Mouse (Mus musculus) cerebellum, adult 2 months (tissue): ENCODE data around the gene Astn2. TPM values are rescaled to one million over a fixed set of nuclear protein-coding genes. Genes with fewer than 3 reads are reported as not detected.

Source experiments
- DNase-seq, 2 experiments: peaks; one replicate each; pipeline ENCODE4 v3.0.0; 2021
- H3K27ac ChIP-seq: fragments of 200-500 bp; 2 replicates; pipeline ENCODE4 v1.5.1; 2012; ENCODE audit warnings: low read length, control low read depth, inconsistent platforms; ENCODE audit not compliant: insufficient read depth
- H3K27me3 ChIP-seq: fragments of 200-500 bp; 2 replicates; pipeline ENCODE4 v1.6.1; 2012; ENCODE audit warnings: inconsistent platforms, mild to moderate bottlenecking, low read length, moderate library complexity; ENCODE audit not compliant: control insufficient read depth, insufficient read depth
- H3K4me1 ChIP-seq: fragments of 200-500 bp; 2 replicates; pipeline ENCODE4 v1.6.1; 2011; ENCODE audit warnings: low read length; ENCODE audit not compliant: control insufficient read depth, insufficient read depth
- H3K4me3 ChIP-seq: fragments of 200-500 bp; replicated peaks from 2 replicates; pipeline ENCODE3; 2011; ENCODE audit warnings: mild to moderate bottlenecking, low read depth, low read length, control low read depth; ENCODE audit not compliant: insufficient read depth
- CTCF ChIP-seq: fragments of 200-500 bp; IDR thresholded peaks from 2 replicates; pipeline ENCODE4 v1.5.1; 2011; ENCODE audit warnings: low read depth, mild to moderate bottlenecking, control low read depth, low read length, moderate library complexity, borderline replicate concordance; ENCODE audit not compliant: insufficient read depth
- POLR2A ChIP-seq: fragments of 200-500 bp; IDR thresholded peaks from 2 replicates; pipeline ENCODE4 v1.6.1; 2011; ENCODE audit warnings: low read length, control low read depth, borderline replicate concordance; ENCODE audit not compliant: insufficient read depth
- WGBS: fragments of 180-500 bp; shearing (Covaris S2); methylation state at CpG from one replicate; pipeline ENCODE4 v1.1.7; 2018; 5-methylcytosine and 5-hydroxymethylcytosine counted together
- polyA plus RNA-seq: library from polyadenylated mRNA; depleted of rRNA; stranded (reverse); fragments of >200 nt; gene quantifications from 2 replicates; pipeline ENCODE4 v1.2.3, GENCODE M21; 2012

Gene Astn2
- polyA plus RNA-seq, 1 experiment, result 56.9 TPM

DNA sequence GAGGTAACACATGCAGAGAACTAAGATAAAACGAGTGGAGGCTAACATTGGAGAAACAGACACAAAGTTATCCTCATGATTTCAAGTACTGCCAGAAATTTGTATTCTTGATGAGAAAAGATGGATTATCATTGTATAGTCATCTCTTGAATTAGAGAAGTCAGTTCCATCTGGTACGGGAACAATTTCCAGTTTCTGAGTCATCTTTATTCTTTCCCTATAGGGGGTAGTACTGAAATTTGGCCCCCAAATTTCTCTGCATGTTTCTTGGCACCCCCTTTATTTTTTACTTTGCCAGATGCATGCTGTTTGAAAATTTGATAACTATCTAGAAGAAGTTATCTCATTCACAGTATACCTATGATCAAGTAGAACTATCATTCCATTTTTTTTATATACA lies 420.8 kb downstream of the Astn2 start:
- TF ChIP-seq CTCF (no peak), POLR2A (no peak)
- Histone ChIP-seq H3K4me1 (peaks cover 5% of the 10 kb centered on the region; the same call in 1 of the 2 replicates), H3K4me3 (no peak overlapping the region), H3K27me3 (no peaks in the 10 kb centered on the region), H3K27ac (no peak overlapping the region)
- WGBS, result 24% methylated on average over 2 of the region's 2 CpGs
- peak in 1 of 2 experiments; percentile 57 for DNase-seq

GRCm38 (mm10) chr4:65982882-65983281 lies 421.5 kb downstream of the Astn2 start:
- DNase-seq, result peak in 1 of 2 experiments; percentile 29
- Histone ChIP-seq H3K27ac (no peak overlapping the region), H3K4me3 (no peak overlapping the region), H3K4me1 (peaks cover 5% of the 10 kb centered on the region; the same call in 1 of the 2 replicates), H3K27me3 (no peaks in the 10 kb centered on the region)
- 49% methylated on average over 4 of the region's 4 CpGs for WGBS
- TF ChIP-seq POLR2A (no peak), CTCF (no peak)

- no peak overlapping the region for H3K27ac ChIP-seq
- no peaks in the 10 kb centered on the region; the same call in 1 of the 2 replicates for H3K4me1 ChIP-seq
- no peak for DNase-seq
- 92% methylated on average over 3 of the region's 3 CpGs for WGBS
- H3K27me3 ChIP-seq, result no peaks in the 10 kb centered on the region
- H3K4me3 ChIP-seq, result no peak overlapping the region
- TF ChIP-seq CTCF (no peak), POLR2A (no peak)
These were observed 428.2 kb downstream of the Astn2 start for GRCm38 (mm10) chr4:65976251-65976650.

DNA sequence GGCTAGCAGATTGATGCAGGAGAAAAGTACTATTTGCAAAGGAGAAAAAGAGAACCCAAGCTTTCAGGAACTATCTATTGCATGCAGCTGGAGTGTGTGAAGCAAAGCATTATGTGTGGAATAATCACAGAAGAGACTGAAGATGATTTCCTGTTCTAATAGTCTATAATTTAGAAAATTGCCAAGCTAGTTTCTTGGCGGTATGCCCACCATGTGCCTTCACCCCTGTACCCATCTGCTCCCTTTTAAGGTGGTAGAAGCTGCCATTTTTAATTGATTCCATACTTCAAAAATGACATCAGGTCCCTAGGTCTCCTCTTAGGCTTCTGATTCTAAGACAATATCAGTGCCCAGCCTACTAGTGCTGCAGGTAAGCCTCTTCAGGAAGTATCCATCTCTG lies 432.0 kb downstream of the Astn2 start:
- peak in 1 of 2 experiments; percentile 22 for DNase-seq
- no peaks in the 10 kb centered on the region; the same call in 1 of the 2 replicates for H3K4me1 ChIP-seq
- 92% methylated on average over 1 of the region's 1 CpGs for WGBS
- H3K27ac ChIP-seq, result no peak overlapping the region
- TF ChIP-seq CTCF (no peak), POLR2A (no peak)
- no peaks in the 10 kb centered on the region for H3K27me3 ChIP-seq
- H3K4me3 ChIP-seq, result no peak overlapping the region

DNA sequence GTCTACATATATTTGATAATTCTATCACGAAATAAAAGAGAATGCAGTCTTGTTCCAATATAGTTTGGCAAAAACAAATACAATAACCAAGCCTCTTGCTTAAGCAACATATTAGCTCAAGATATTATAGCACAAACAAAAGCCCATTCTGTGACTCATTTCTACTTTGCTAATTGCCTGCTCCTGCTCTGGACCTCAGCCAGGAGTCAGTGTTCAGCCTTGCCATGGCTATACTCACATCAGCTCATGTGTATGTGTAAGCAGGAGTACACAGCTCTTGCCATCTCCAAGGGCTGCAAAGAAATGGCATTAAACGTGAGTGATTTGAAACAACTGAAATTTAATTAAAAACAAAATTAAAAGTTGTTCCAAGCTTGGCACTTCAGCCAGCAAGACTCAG lies 435.1 kb downstream of the Astn2 start:
- TF ChIP-seq POLR2A (no peak), CTCF (no peak)
- peak; percentile 41 to 66 for DNase-seq
- Histone ChIP-seq H3K27ac (no peak overlapping the region), H3K27me3 (no peaks in the 10 kb centered on the region), H3K4me1 (no peaks in the 10 kb centered on the region; the same call in 1 of the 2 replicates), H3K4me3 (no peak overlapping the region)
- 52% methylated on average over 2 of the region's 2 CpGs for WGBS

DNA sequence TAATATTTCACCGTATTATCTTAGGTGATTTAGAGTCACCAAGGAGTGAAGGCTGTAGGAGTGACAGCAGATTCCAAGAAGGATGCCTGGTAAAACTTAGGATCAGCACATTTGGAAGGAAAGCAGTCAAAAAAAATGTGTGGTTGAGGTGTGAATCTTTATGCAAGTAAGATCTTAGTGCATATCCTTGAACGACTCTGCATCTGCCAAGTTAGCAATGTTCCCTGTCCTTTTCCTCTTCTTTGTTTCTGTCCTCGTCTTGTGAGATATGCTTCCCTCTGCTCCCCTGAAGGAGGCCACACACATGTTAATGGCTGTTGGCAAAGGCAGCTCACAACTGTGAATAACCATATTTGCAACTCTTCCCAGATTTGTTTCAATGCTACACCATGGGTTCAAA lies 439.8 kb downstream of the Astn2 start:
- no peak for DNase-seq
- TF ChIP-seq POLR2A, result no peak
- no peak for TF ChIP-seq CTCF
- Histone ChIP-seq H3K27me3 (no peaks in the 10 kb centered on the region), H3K4me3 (no peak overlapping the region), H3K4me1 (no peaks in the 10 kb centered on the region; the same call in 1 of the 2 replicates), H3K27ac (no peak overlapping the region)
- 73% methylated on average over 3 of the region's 3 CpGs for WGBS

DNA sequence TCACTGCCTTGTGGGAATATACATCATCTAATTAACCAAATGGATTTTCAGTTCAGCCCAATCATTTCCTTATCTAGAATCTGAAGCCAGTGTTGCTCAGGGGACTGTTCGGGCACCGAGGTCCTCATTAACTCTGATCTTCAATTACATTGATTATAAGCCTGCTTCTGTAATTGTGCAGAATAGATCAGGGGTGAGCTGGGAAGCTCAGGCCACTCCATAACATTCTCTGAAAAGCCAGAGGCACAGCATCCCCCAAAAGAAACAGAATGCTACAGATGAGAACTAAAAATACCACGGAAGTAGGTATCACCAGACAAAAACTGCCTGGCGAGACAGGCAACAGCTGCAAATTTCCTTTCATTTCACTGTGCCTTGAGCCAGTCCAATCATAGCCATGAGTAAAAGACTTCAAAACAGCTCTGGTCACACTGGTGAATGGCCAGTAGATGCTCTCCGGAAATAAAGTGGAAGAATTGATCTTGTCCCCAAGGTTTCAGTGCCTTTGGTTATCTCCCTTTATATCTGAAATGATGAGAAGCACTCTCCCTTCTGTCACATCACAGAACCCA lies 445.1 kb downstream of the Astn2 start:
- TF ChIP-seq CTCF (no peak), POLR2A (no peak)
- no peak for DNase-seq
- 83% methylated on average over 5 of the region's 5 CpGs for WGBS
- no peaks in the 10 kb centered on the region; the same call in 1 of the 2 replicates for H3K4me1 ChIP-seq
- H3K27ac ChIP-seq, result no peak overlapping the region
- H3K4me3 ChIP-seq, result no peak overlapping the region
- no peaks in the 10 kb centered on the region for H3K27me3 ChIP-seq

- H3K4me1 ChIP-seq, result no peaks in the 10 kb centered on the region; the same call in 1 of the 2 replicates
- H3K27me3 ChIP-seq, result no peaks in the 10 kb centered on the region
- DNase-seq, result no peak
- 93% methylated on average over 5 of the region's 5 CpGs for WGBS
- no peak overlapping the region for H3K27ac ChIP-seq
- no peak for TF ChIP-seq POLR2A
- no peak for TF ChIP-seq CTCF
- H3K4me3 ChIP-seq, result no peak overlapping the region
These were observed 445.8 kb downstream of the Astn2 start for GRCm38 (mm10) chr4:65958369-65959187.
